Mouse (Mus musculus) ES-E14 (cell line): ENCODE data around the gene Saxo1. TPM values are rescaled to one million over a fixed set of nuclear protein-coding genes. Genes with fewer than 3 reads are reported as not detected.

Experiments used
- DNase-seq: peaks from one replicate; pipeline ENCODE4 v3.0.0-alpha.2; 2013; ENCODE audit warnings: low read depth, low spot score
- H3K27ac ChIP-seq: 2 replicates; pipeline ENCODE4 v1.5.1; 2012; ENCODE audit warnings: low read depth, mild to moderate bottlenecking, low read length, moderate library complexity, mixed read lengths; ENCODE audit not compliant: poor library complexity, insufficient read depth, severe bottlenecking
- H3K36me3 ChIP-seq: 2 replicates; pipeline ENCODE4 v1.6.1; 2012; ENCODE audit warnings: mild to moderate bottlenecking, low read length, moderate library complexity, mixed read lengths; ENCODE audit not compliant: control insufficient read depth, poor library complexity, insufficient read depth, severe bottlenecking
- H3K4me1 ChIP-seq, 2 experiments: fragments of 150-350 bp in 1 of 2; sonication (generic) in 1 of 2; 2 replicates each; pipeline ENCODE4 v1.6.1; 2012; ENCODE audit warnings: low read length in 2 of 2, mild to moderate bottlenecking in 1 of 2, mixed read lengths in 1 of 2; ENCODE audit not compliant: control insufficient read depth in 2 of 2, insufficient read depth in 2 of 2, poor library complexity in 1 of 2
- H3K4me3 ChIP-seq, 2 experiments: fragments of 150-350 bp in 1 of 2; sonication (generic) in 1 of 2; 2 replicates each; pipeline ENCODE4 v1.5.1; 2012; ENCODE audit warnings: low read length in 2 of 2, low read depth in 1 of 2, mild to moderate bottlenecking in 1 of 2, mixed read lengths in 1 of 2; ENCODE audit not compliant: insufficient read depth in 1 of 2, poor library complexity in 1 of 2, severe bottlenecking in 1 of 2
- H3K9ac ChIP-seq: 2 replicates; pipeline ENCODE4 v1.6.1; 2012; ENCODE audit warnings: low read depth, mild to moderate bottlenecking, low read length, mixed read lengths; ENCODE audit not compliant: poor library complexity, insufficient read depth, severe bottlenecking
- H3K9me3 ChIP-seq: fragments of 150-350 bp; sonication (generic); 2 replicates; pipeline ENCODE4 v1.6.1; 2012; ENCODE audit warnings: low read depth, mild to moderate bottlenecking, low read length; ENCODE audit not compliant: control insufficient read depth, insufficient read depth
- CHD2 ChIP-seq: IDR thresholded peaks from 2 replicates; pipeline ENCODE4 v1.6.1; 2014; ENCODE audit warnings: mild to moderate bottlenecking, low read depth, low read length, inconsistent platforms
- HCFC1 ChIP-seq: IDR thresholded peaks from 2 replicates; pipeline ENCODE4 v1.6.1; 2012; ENCODE audit warnings: low read length, inconsistent platforms, borderline replicate concordance; ENCODE audit not compliant: insufficient read depth
- MAFK ChIP-seq: IDR thresholded peaks from 2 replicates; pipeline ENCODE4 v1.6.1; 2014; ENCODE audit warnings: mild to moderate bottlenecking, low read depth, low read length, inconsistent platforms; ENCODE audit not compliant: insufficient read depth
- ZC3H11A ChIP-seq: IDR thresholded peaks from 2 replicates; pipeline ENCODE4 v1.6.1; 2012; ENCODE audit warnings: low read depth, mild to moderate bottlenecking, inconsistent platforms, low read length, borderline replicate concordance
- ZNF384 ChIP-seq: IDR thresholded peaks from 2 replicates; pipeline ENCODE4 v1.6.1; 2012; ENCODE audit warnings: low read depth, low read length, inconsistent platforms
- in situ Hi-C, 2 experiments: fragments of 600-800 bp; cut with MboI; formaldehyde crosslinking; loops; one replicate each; pipeline ENCODE4 v1.15.1; 2025; ENCODE audit warnings: low sequenced_read_pairs in 2 of 2, inconsistent platforms in 1 of 2; ENCODE audit not compliant: unreplicated experiment in 2 of 2
- total RNA-seq: library from RNA; depleted of rRNA; stranded (reverse); fragments of 300-350 nt; gene quantifications from 2 replicates; pipeline ENCODE4 v1.2.3, GENCODE M21; 2012

Saxo1 gene
- total RNA-seq, 1 experiment, result 0.31 TPM

DNA sequence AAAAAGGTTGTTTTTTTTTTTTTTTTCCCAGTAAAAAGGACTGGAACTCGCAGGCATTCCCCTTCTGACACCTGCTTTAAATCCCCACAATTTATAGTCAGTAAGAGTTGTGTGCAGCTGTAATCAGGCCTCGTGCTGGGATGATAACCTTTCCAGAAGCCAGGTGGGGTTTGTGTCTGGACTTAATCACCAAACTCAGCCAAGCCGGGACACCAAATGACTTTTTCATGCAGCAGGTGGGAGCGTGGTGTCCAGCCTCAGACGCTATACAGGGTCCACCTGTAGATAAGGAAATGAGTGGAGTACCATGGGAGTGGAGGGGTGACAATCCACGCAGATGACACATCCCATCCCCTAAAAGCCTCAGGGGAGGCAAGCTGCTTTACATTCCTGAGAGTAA is 73.1 kb downstream of the Saxo1 start:
- no peaks in the 10 kb centered on the region for H3K9me3 ChIP-seq
- no peaks in the 10 kb centered on the region for H3K4me1 ChIP-seq
- no peaks in the 10 kb centered on the region for H3K36me3 ChIP-seq
- H3K4me3 ChIP-seq, result no peak overlapping the region
- no peak for DNase-seq
- no peak overlapping the region for H3K27ac ChIP-seq
- no peak overlapping the region for H3K9ac ChIP-seq
- in situ Hi-C loops, result no loop called here
- TF ChIP-seq ZNF384 (no peak), CHD2 (no peak), ZC3H11A (no peak), MAFK (no peak), HCFC1 (no peak)

DNA sequence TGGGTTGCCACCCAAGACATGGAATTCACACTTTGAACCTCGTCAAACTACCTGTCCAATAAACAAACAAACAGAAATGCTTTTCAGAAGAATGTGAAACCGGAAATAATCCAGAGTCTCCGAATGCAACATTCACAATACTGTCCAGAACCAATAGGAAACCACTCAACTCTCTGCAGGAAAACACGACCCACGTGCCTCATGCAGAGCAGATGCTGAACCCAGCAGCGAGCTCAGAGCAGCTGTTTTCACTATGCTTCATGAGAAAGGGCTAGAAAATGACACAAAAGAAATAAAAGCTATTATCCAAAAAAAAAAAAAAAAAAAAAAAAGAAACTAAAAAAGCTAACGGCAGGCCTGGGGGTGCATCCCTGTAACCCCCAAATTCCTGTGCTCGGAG is 74.4 kb downstream of the Saxo1 start:
- H3K9ac ChIP-seq, result no peak overlapping the region
- H3K4me1 ChIP-seq, result no peaks in the 10 kb centered on the region
- in situ Hi-C loops, result no loop called here
- no peak for DNase-seq
- H3K4me3 ChIP-seq, result no peak overlapping the region
- TF ChIP-seq HCFC1, result no peak
- TF ChIP-seq ZNF384, result no peak
- no peak for TF ChIP-seq ZC3H11A
- no peak for TF ChIP-seq CHD2
- no peak for TF ChIP-seq MAFK
- H3K9me3 ChIP-seq, result no peaks in the 10 kb centered on the region
- H3K27ac ChIP-seq, result no peak overlapping the region
- H3K36me3 ChIP-seq, result no peaks in the 10 kb centered on the region

DNA sequence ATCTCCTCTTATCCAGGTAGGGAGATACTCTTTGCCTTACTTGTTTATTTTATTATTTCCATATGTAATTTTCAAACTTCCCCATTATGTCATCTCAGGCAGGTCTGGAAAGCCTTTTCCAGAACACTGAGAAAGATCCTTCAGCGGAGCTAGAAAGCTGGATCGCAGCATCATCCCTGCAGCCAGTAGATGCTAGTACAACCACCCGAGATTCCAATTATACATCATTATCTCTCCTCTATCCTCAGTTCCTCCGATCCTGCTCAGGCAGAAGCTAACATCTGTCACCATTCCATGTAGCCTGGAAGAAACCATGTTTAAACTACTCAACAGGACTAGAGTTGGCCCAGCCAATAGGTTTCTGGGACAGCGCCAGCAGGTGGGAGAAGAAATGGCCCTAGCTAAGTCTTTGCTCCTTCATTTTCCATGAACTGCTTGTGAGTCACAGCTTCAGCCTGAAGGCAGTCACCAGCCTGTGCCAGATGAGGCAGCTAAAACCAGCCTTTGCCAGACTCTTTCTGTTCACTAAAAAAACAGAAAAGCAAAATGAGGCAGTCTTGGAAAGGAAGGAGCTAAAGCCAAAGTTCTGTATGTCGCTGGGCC is 75.0 kb downstream of the Saxo1 start:
- H3K36me3 ChIP-seq, result no peaks in the 10 kb centered on the region
- no peak for TF ChIP-seq ZC3H11A
- no peak for TF ChIP-seq HCFC1
- TF ChIP-seq ZNF384, result no peak
- TF ChIP-seq MAFK, result no peak
- TF ChIP-seq CHD2, result no peak
- DNase-seq, result no peak
- H3K4me1 ChIP-seq, result no peaks in the 10 kb centered on the region
- no peak overlapping the region for H3K9ac ChIP-seq
- H3K9me3 ChIP-seq, result no peaks in the 10 kb centered on the region
- H3K27ac ChIP-seq, result no peak overlapping the region
- in situ Hi-C loops, result no loop called here
- H3K4me3 ChIP-seq, result no peak overlapping the region

DNA sequence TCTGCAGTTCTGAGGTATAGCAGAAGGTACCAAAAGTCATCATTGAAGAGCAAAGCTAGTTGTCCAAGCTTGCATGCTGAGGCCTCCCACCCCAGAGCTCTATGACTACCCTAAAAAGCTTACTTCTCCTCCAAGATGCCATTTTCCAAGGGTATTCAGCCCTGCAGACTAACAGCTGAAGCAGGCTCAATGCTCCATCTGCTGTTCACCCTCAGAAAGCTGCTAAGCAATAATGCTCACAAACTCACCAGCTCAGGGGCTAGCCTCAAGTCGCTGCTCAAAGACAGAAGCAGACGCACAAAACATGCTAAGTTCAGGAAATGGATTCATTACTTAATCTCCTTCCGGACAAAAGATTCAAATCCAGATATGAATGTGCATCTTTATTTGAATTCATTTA is 77.2 kb downstream of the Saxo1 start:
- TF ChIP-seq CHD2 (no peak), MAFK (no peak), ZC3H11A (no peak), HCFC1 (no peak), ZNF384 (no peak)
- Histone ChIP-seq H3K27ac (no peak overlapping the region), H3K36me3 (no peaks in the 10 kb centered on the region), H3K9me3 (no peaks in the 10 kb centered on the region), H3K9ac (no peak overlapping the region), H3K4me3 (no peak overlapping the region), H3K4me1 (no peaks in the 10 kb centered on the region)
- in situ Hi-C loops, result no loop called here
- no peak for DNase-seq

GRCm38 (mm10) chr4:86464808-86465207 is 93.3 kb downstream of the Saxo1 start:
- Histone ChIP-seq H3K27ac (no peak overlapping the region), H3K9me3 (no peaks in the 10 kb centered on the region), H3K36me3 (no peaks in the 10 kb centered on the region), H3K9ac (no peak overlapping the region), H3K4me3 (no peak overlapping the region), H3K4me1 (no peaks in the 10 kb centered on the region)
- TF ChIP-seq HCFC1, result no peak
- TF ChIP-seq CHD2, result no peak
- no peak for TF ChIP-seq MAFK
- no peak for TF ChIP-seq ZNF384
- no peak for TF ChIP-seq ZC3H11A
- no peak for DNase-seq
- in situ Hi-C loops, result no loop called here
